Mouse (Mus musculus) heart, postnatal 10 days (tissue): ENCODE measurements around the gene Olfr1500. TPM values are rescaled to one million over a fixed set of nuclear protein-coding genes. Genes with fewer than 3 reads are reported as not detected.
"Not testable (repeated sequence)": the region's sequence is repeated elsewhere in the genome, so short reads cannot be mapped to it uniquely, and the experiment has no call there.

Source experiments
- DNase-seq, 2 experiments: peaks; one replicate each; pipeline ENCODE4 v3.0.0; 2021
- intact Hi-C: fragments of 180-260 bp; cut with DNase I; formaldehyde crosslinking; loops from one replicate; pipeline ENCODE4 v1.15.1; 2025
- total RNA-seq, 2 experiments: library from RNA; stranded (reverse); gene quantifications; 2 replicates each; pipeline ENCODE4 v1.2.3; 2021

Gene Olfr1500
- total RNA-seq: not detected

DNA sequence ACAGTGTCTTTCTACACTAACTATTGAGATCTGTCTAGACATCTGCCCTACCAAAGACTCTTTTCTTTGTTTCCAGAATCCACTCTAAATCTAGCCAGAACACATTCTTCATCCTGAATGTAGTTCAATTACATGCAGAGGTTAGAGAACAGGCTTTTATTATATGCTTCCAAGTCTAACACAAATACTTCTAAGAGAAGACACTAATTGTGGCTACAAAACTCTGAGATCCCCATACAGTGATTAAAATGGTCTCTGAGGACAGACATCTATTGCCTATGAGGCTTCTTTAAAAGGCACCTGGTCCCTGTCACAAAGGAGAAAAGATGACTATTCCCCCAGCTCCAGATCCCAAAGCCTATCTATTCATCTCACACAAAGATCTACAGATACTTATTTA is at the start of gene Olfr1500:
Gene Olfr1500 (minus strand): TSS at position 101 of the 400 bp plus-strand sequence.
- intact Hi-C loops: no loop called here
- DNase-seq: no peak

DNA sequence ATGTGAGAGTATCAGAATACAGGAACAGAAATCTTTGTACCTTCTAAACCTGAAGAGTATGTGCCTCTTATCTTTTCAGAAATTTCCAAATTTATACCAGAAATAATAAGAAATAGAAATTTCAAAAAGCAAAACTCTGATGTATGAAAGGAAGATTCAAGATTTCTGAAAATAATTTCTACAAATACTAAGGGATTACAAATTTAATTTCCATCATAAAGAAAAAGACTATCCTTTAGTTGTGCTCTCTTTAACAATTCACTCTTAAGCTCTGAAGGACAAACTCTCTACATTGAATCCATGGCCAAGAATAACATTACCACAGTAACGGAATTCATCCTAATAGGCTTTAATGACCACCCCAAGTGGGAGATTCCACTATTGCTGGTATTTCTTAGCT is 31.2 kb upstream of the Olfr1500 start, which contains the start of gene Olfr1502:
Gene Olfr1502 (plus strand): TSS at position 301 of the 400 bp plus-strand sequence.
- intact Hi-C loops: no loop called here
- DNase-seq: no peak

DNA sequence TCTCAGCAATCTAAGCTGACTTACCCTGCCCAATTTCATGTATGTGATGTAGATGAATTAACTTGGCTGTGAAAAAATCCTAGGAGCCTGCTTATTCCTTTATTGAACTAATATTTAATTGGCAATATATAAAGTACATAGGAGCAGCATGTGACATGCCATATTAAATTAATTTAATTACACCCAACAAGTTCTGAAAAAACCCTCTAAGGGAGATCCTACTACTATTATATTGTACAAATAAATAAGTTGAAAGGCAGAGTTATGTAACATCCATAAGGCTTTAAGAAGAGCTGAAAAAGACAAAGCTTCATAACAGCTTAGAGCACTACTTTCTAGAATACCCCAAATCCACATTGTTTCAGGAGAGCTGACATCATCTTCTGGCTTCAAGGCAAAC is 20.3 kb upstream of the Olfr1500 start, which contains the start of gene Olfr1501:
Gene Olfr1501 (minus strand): TSS at position 101 of the 400 bp plus-strand sequence.
- intact Hi-C loops, DNase-seq: not testable (repeated sequence)

DNA sequence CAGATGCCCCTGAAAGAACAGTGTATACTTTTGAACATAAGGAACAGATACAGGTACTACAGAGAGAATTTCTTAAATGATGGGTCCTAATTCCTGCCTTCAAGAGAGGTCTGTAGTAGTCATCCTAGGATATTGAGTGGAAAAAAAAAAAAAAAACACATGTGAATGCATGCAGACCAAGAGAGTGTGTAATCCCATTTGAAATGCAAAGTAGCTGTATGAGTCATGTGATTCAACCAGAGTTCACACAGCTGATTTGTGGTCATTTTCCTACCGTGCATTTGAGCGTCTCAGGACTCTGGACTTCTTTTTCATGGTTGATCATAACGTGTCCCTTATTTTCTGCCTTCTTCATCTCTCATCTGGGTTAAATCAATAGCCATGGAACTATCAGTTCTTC is 1.8 kb downstream of the Olfr1500 start:
- intact Hi-C loops: no loop called here
- DNase-seq: no peak

DNA sequence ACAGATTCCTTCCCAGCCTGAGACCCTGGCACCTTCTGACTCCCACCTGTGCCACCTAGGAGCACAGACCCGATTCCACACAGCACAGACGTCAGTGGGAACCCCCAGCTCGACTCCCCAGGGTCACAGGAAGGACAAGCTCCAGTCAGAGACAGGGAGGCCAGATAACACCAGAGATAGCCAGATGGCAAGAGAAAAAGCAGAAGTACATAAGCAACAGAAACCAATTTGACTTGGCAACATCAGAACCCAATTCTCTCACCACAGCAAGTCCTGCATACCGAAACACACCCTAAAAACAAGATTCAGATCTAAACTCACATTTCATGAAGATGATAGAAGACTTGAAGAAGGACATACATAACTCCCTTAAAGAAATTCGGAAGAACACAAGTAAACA is 9.4 kb downstream of the Olfr1500 start:
- DNase-seq: no peak
- intact Hi-C loops: no loop called here

DNA sequence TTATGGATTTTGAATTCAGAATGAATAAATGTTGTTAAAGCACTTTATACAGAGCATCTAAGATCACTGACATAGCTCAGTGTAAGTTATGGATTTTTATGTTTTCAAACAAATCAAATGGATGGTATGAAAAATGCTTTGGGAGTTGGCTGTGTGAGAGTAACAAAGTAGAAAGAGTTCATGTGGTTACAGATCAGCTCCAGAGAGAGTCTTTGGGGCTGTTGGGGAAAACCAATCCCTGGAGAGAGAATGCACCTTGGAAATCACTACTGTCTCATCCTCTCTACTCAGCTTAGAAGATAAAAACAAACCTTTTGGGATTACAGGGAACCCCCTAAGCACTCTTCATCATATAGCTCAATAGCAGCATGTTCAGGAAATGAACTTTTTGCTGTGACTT is 10.9 kb downstream of the Olfr1500 start, which contains the start of gene Olfr1499:
Gene Olfr1499 (minus strand): TSS at position 101 of the 400 bp plus-strand sequence.
- no peak for DNase-seq
- intact Hi-C loops: no loop called here

DNA sequence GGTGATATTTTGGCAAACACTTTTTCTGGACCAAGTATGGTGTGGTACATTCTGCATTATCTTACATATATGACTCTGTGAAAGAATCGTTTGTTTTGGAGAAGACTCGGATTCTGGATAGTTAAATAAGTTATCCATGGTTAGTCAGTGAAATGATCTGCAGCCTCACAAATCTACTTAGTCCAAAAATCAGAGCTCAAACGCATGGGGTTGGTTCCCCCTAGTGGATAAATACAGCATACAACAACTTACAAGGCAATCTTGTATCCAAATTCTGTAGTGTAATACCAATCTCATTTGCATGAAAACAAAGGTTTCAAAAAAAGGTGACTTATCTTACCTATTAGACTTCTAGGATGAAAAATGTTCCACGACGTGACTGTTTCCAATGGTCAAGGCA is 11.5 kb downstream of the Olfr1500 start:
- intact Hi-C loops: no loop called here
- no peak for DNase-seq

DNA sequence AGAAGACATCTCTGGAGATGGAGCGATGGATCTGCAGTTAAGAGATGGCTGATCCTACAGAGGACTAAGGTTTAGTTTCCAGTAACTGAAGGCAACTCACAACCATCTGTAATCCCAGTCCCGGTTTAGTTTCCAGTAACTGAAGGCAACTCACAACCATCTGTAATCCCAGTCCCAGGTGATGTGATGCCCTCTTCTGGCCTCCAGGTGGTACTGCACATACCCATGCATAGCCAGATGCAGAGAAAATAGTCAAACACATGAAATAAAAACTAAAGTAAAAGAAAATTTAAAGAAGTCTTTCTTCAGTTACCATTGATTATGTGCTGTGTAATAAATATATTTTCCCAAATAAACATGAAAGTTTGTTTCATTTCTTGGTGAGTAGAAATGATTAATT is 17.5 kb downstream of the Olfr1500 start:
- no peak for DNase-seq
- intact Hi-C loops: no loop called here

DNA sequence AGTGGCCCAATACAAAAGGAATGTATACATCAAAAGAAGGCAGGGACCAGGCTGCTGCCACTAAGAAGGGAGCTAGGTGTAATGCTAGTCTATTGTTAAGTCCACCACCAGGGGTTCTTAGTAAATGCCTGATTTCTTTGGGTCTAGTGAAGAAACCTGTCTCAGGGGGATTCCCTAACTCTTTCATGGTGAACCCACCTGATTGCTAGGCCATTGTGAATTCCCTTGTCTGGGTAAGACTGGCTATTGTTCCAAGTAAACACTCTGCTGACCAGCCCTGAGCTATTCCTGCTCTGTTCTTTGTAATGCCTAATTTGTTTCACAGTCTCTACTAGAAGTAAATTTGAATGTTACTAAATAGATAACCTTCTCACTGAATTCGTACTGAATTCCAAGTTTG is 24.8 kb downstream of the Olfr1500 start:
- intact Hi-C loops, DNase-seq: not testable (repeated sequence)

DNA sequence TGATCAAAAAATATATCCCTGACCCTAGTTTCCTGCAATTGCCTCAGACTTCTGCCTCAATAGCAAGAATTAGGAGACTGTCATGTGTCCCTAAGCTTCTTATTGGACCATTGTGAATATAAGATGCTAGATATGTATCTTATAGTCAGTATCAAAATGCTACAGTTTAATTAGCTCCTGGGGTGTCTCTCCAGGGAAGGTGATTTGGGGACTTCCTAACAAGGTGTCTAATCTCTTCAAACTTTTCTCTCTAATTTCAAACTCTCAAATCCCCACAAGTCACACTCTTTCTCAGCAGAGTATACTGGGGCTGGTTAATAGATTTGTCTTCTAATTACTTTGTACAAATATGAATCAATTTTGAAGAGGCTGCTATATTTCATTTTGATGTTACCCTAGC is 32.2 kb downstream of the Olfr1500 start, which contains the start of gene Olfr1497:
Gene Olfr1497 (minus strand): TSS at position 101 of the 400 bp plus-strand sequence.
- intact Hi-C loops: no loop called here
- DNase-seq: no peak

DNA sequence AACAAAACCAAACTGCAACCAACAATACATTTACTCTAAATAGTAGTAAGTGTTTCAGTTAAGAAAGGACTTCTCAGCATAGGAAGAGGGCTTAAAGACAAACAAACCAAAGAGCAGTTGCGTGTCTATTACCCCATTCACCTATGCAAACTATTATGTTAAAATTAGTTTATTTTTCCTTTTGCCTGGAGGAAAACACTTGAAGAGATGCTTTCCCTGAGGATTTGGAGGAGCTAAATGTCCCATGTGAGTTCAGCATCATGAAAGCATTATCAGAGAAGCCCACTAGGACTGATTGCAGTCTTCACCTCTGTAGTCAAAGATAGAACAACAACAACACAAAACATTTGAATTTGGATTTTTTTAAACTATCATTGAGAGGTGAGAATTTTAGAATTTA is 52.7 kb downstream of the Olfr1500 start, which contains the start of gene Olfr1496:
Gene Olfr1496 (plus strand): TSS at position 301 of the 400 bp plus-strand sequence.
- intact Hi-C loops: no loop called here
- no peak for DNase-seq

Other genes starting within 250 kb of the Olfr1500 start
- gene Olfr1484, start 247.0 kb downstream of the Olfr1500 start, total RNA-seq: not detected
- gene Olfr1487, start 213.1 kb downstream of the Olfr1500 start, total RNA-seq: not detected
- gene Olfr1489, start 198.9 kb downstream of the Olfr1500 start, total RNA-seq: not detected
- gene Olfr1490, start 179.4 kb downstream of the Olfr1500 start, total RNA-seq: not detected
- not detected for gene Olfr1491, start 133.2 kb downstream of the Olfr1500 start, total RNA-seq
- not detected for gene Olfr1493-ps1, start 107.2 kb downstream of the Olfr1500 start, total RNA-seq
- gene Olfr1494, start 90.8 kb downstream of the Olfr1500 start, total RNA-seq: not detected
- not detected for gene Olfr1495, start 65.9 kb downstream of the Olfr1500 start, total RNA-seq
- not detected for gene Olfr1496, start 52.6 kb downstream of the Olfr1500 start, total RNA-seq
- not detected for gene Olfr1497, start 32.3 kb downstream of the Olfr1500 start, total RNA-seq
- gene Olfr1499, start 11.0 kb downstream of the Olfr1500 start, total RNA-seq: not detected
- not detected for gene Olfr1501, start 20.2 kb upstream of the Olfr1500 start, total RNA-seq
- not detected for gene Olfr1502, start 31.3 kb upstream of the Olfr1500 start, total RNA-seq
- gene Olfr1504, start 67.4 kb upstream of the Olfr1500 start, total RNA-seq: not detected
- not detected for gene Olfr1505, start 83.0 kb upstream of the Olfr1500 start, total RNA-seq